Mouse (Mus musculus) embryonic facial prominence, embryonic 12.5 days (tissue): ENCODE results near the gene Hcn3. TPM values are rescaled to one million over a fixed set of nuclear protein-coding genes. Genes with fewer than 3 reads are reported as not detected.
A peak's percentile ranks its signal among the peaks of the same experiment; 100 is the strongest.
"Not testable (repeated sequence)": the region's sequence is repeated elsewhere in the genome, so short reads cannot be mapped to it uniquely, and the experiment has no call there.

Source experiments
- ATAC-seq: fragments of 200-750 bp; cut with Nextera tagmentation; 2 replicates; pipeline ENCODE4 v1.8.0; 2017; ENCODE audit not compliant: insufficient number of reproducible peaks, insufficient read depth, low FRiP score, low TSS enrichment
- H3K27ac ChIP-seq: fragments of 300-500 bp; sonication (generic); 2 replicates; pipeline ENCODE4 v1.5.1; 2016; ENCODE audit warnings: mild to moderate bottlenecking
- H3K27me3 ChIP-seq: fragments of 300-500 bp; sonication (generic); 2 replicates; pipeline ENCODE4 v1.6.1; 2016; ENCODE audit warnings: mild to moderate bottlenecking, moderate library complexity
- H3K36me3 ChIP-seq: fragments of 300-500 bp; sonication (generic); 2 replicates; pipeline ENCODE4 v1.6.1; 2016; ENCODE audit warnings: mild to moderate bottlenecking
- H3K4me1 ChIP-seq: fragments of 300-500 bp; sonication (generic); 2 replicates; pipeline ENCODE4 v1.6.1; 2016
- H3K4me2 ChIP-seq: fragments of 300-500 bp; sonication (generic); replicated peaks from 2 replicates; pipeline ENCODE4 v1.6.1; 2016; ENCODE audit warnings: mild to moderate bottlenecking, moderate library complexity
- H3K4me3 ChIP-seq: fragments of 300-500 bp; sonication (generic); 2 replicates; pipeline ENCODE4 v1.5.1; 2016; ENCODE audit warnings: mild to moderate bottlenecking
- H3K9ac ChIP-seq: fragments of 300-500 bp; sonication (generic); 2 replicates; pipeline ENCODE4 v1.6.1; 2016; ENCODE audit warnings: mild to moderate bottlenecking, moderate library complexity
- H3K9me3 ChIP-seq: fragments of 300-500 bp; sonication (generic); 2 replicates; pipeline ENCODE4 v1.6.1; 2016; ENCODE audit warnings: mild to moderate bottlenecking, moderate library complexity
- WGBS: fragments of 180-500 bp; shearing (Covaris S2); methylation state at CpG from one replicate; pipeline ENCODE4 v1.1.7; 2016; 5-methylcytosine and 5-hydroxymethylcytosine counted together
- polyA plus RNA-seq: library from polyadenylated mRNA; unstranded; fragments of >200 nt; fragmentation: Nextera tagmentation; extraction: Ambion mirVana; gene quantifications from 2 replicates; pipeline ENCODE4 v1.2.1, GENCODE M21; 2016

Hcn3 gene
- polyA plus RNA-seq, 1 experiment from 2014 or later = 3.9 TPM

- H3K4me2 ChIP-seq = peak within 1 kb of the TSS; percentile 87
- no peaks in the 10 kb centered on the region for H3K27me3 ChIP-seq
- no peaks in the 10 kb centered on the region for H3K9me3 ChIP-seq
- peak within 1 kb of the TSS; percentile 83 for H3K9ac ChIP-seq
- under 1% methylated on average over 43 of the region's 43 CpGs for WGBS
- ATAC-seq = peak; percentile 94
- H3K4me1 ChIP-seq = peaks cover 10% of the 10 kb centered on the region
- peaks cover 74% of the 10 kb centered on the region for H3K36me3 ChIP-seq
- H3K27ac ChIP-seq = peak within 1 kb of the TSS; percentile 84
- H3K4me3 ChIP-seq = peak within 1 kb of the TSS; percentile 75
Observed at GRCm38 (mm10) chr3:89177242-89178106, 17.5 kb upstream of the Hcn3 start, which contains the start of gene Scamp3. TSS of gene Scamp3 (plus strand) at chr3:89177473.

- H3K27ac ChIP-seq = no peak overlapping the region
- peaks cover 74% of the 10 kb centered on the region for H3K36me3 ChIP-seq
- H3K27me3 ChIP-seq = no peaks in the 10 kb centered on the region
- H3K4me3 ChIP-seq = no peak overlapping the region
- no peak overlapping the region for H3K9ac ChIP-seq
- peaks cover 10% of the 10 kb centered on the region for H3K4me1 ChIP-seq
- H3K4me2 ChIP-seq = no peak overlapping the region
- no peak for ATAC-seq
- WGBS = 88% methylated on average over 7 of the region's 7 CpGs
- no peaks in the 10 kb centered on the region for H3K9me3 ChIP-seq
Observed at GRCm38 (mm10) chr3:89176421-89176820, 16.4 kb upstream of the Hcn3 start.

- Histone ChIP-seq H3K27me3 (no peaks in the 10 kb centered on the region), H3K4me2 (no peak overlapping the region), H3K9ac (no peak overlapping the region), H3K4me1 (peaks cover 10% of the 10 kb centered on the region), H3K4me3 (no peak overlapping the region), H3K27ac (no peak overlapping the region), H3K9me3 (no peaks in the 10 kb centered on the region), H3K36me3 (peaks cover 73% of the 10 kb centered on the region)
- ATAC-seq = no peak
- 92% methylated on average over 10 of the region's 10 CpGs for WGBS
Observed at GRCm38 (mm10) chr3:89175544-89175943, 15.5 kb upstream of the Hcn3 start.

- Histone ChIP-seq H3K4me1 (peaks cover 10% of the 10 kb centered on the region), H3K9ac (no peak overlapping the region), H3K4me3 (no peak overlapping the region), H3K9me3 (no peaks in the 10 kb centered on the region), H3K27me3 (no peaks in the 10 kb centered on the region), H3K4me2 (no peak overlapping the region), H3K27ac (no peak overlapping the region), H3K36me3 (peaks cover 74% of the 10 kb centered on the region)
- 94% methylated on average over 11 of the region's 11 CpGs for WGBS
- ATAC-seq = no peak
Observed at GRCm38 (mm10) chr3:89174844-89175243, 14.8 kb upstream of the Hcn3 start.

- no peak for ATAC-seq
- Histone ChIP-seq H3K4me3 (no peak overlapping the region), H3K27me3 (no peaks in the 10 kb centered on the region), H3K9ac (no peak overlapping the region), H3K9me3 (no peaks in the 10 kb centered on the region), H3K4me1 (peaks cover 11% of the 10 kb centered on the region), H3K4me2 (no peak overlapping the region), H3K27ac (no peak overlapping the region), H3K36me3 (peaks cover 50% of the 10 kb centered on the region)
- 92% methylated on average over 19 of the region's 19 CpGs for WGBS
Observed at GRCm38 (mm10) chr3:89166945-89167344, 6.9 kb upstream of the Hcn3 start.

GRCm38 (mm10) chr3:89165268-89165870, 5.4 kb upstream of the Hcn3 start:
- H3K4me1 ChIP-seq = peaks cover 12% of the 10 kb centered on the region
- peaks cover 36% of the 10 kb centered on the region for H3K36me3 ChIP-seq
- H3K27me3 ChIP-seq = no peaks in the 10 kb centered on the region
- H3K9me3 ChIP-seq = no peaks in the 10 kb centered on the region
- peak overlapping the region; percentile 89 for H3K4me3 ChIP-seq
- peak overlapping the region; percentile 98 for H3K9ac ChIP-seq
- peak overlapping the region; percentile 76 for H3K4me2 ChIP-seq
- WGBS = 14% methylated on average over 12 of the region's 12 CpGs
- no peak for ATAC-seq
- H3K27ac ChIP-seq = peak overlapping the region; percentile 98

GRCm38 (mm10) chr3:89164506-89165267, 4.7 kb upstream of the Hcn3 start, which contains the start of gene Clk2:
TSS of gene Clk2 (plus strand) at chr3:89164795.
- Histone ChIP-seq H3K9ac (peak within 1 kb of the TSS; percentile 98), H3K9me3 (no peaks in the 10 kb centered on the region), H3K4me1 (peaks cover 18% of the 10 kb centered on the region), H3K4me2 (peak within 1 kb of the TSS; percentile 76), H3K36me3 (peaks cover 29% of the 10 kb centered on the region), H3K4me3 (peak within 1 kb of the TSS; percentile 89), H3K27ac (peak within 1 kb of the TSS; percentile 98), H3K27me3 (peaks cover 3% of the 10 kb centered on the region; the same call in 1 of the 2 replicates)
- under 1% methylated on average over 65 of the region's 79 CpGs for WGBS
- ATAC-seq = peak; percentile 89

- peak overlapping the region; percentile 89 for H3K4me3 ChIP-seq
- peaks cover 26% of the 10 kb centered on the region for H3K4me1 ChIP-seq
- H3K9ac ChIP-seq = peak overlapping the region; percentile 98; the same call in 1 of the 2 replicates
- WGBS = 71% methylated on average over 5 of the region's 5 CpGs
- no peaks in the 10 kb centered on the region for H3K9me3 ChIP-seq
- no peak for ATAC-seq
- H3K36me3 ChIP-seq = peaks cover 20% of the 10 kb centered on the region
- H3K27me3 ChIP-seq = peaks cover 12% of the 10 kb centered on the region
- H3K4me2 ChIP-seq = peak overlapping the region; percentile 76
- no peak overlapping the region for H3K27ac ChIP-seq
Observed at GRCm38 (mm10) chr3:89163643-89164245, 3.7 kb upstream of the Hcn3 start.

GRCm38 (mm10) chr3:89163123-89163522, 3.1 kb upstream of the Hcn3 start:
- Histone ChIP-seq H3K36me3 (peaks cover 14% of the 10 kb centered on the region), H3K27me3 (peaks cover 18% of the 10 kb centered on the region), H3K4me2 (no peak overlapping the region), H3K4me1 (peaks cover 26% of the 10 kb centered on the region), H3K4me3 (no peak overlapping the region), H3K9me3 (no peaks in the 10 kb centered on the region), H3K27ac (no peak overlapping the region), H3K9ac (no peak overlapping the region)
- no peak for ATAC-seq
- whole genome bisulfite sequencing = 63% methylated on average over 1 of the region's 1 CpGs

- Histone ChIP-seq H3K9ac (no peak overlapping the region), H3K4me3 (no peak overlapping the region), H3K36me3 (0 out of 2 replicates have a peak, but pooled peaks cover 3% of the 10 kb centered on the region), H3K9me3 (no peaks in the 10 kb centered on the region), H3K27ac (no peak overlapping the region), H3K27me3 (peaks cover 20% of the 10 kb centered on the region), H3K4me2 (no peak overlapping the region), H3K4me1 (peaks cover 26% of the 10 kb centered on the region)
- no peak for ATAC-seq
- WGBS = 71% methylated on average over 4 of the region's 4 CpGs
Observed at GRCm38 (mm10) chr3:89161786-89162185, 1.8 kb upstream of the Hcn3 start.

GRCm38 (mm10) chr3:89161207-89161606, 1.2 kb upstream of the Hcn3 start:
- H3K4me1 ChIP-seq = peaks cover 26% of the 10 kb centered on the region
- H3K9me3 ChIP-seq, H3K27ac ChIP-seq, H3K36me3 ChIP-seq, H3K4me2 ChIP-seq, ATAC-seq, H3K9ac ChIP-seq, H3K4me3 ChIP-seq: not testable (repeated sequence)
- peaks cover 20% of the 10 kb centered on the region for H3K27me3 ChIP-seq
